8 mouse cellular contexts compared by ENCODE assay signal in the genomic region with DNA sequence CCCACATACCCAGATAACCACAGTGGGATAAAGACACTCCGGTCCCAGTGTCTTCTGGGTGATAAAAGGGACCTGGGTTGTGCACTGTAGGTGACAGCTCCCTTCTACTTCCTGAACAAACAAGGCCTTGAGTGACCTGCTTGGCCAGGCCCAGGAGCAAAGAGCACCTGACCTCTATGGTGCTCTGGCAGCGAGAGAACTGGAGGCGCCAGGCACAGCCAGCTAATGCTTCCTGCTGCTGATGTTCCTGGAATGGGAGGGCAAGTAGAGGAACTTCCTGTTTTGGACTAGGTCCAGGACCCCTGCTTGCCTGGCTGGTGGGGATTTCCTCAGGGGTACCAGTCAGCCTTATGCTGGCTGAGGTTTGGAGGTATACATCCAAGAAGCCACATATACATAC. TPM values are rescaled to one million over a fixed set of nuclear protein-coding genes. Genes with fewer than 3 reads are reported as not detected.
DNase-seq lines count a peak whose midpoint lies in the region; ATAC-seq lines count a peak whose summit lies in the region.

No protein-coding gene starts in this region.

- no peak for ATAC-seq in forebrain, embryonic 15.5 days (replicated peaks)
- ATAC-seq in forebrain, embryonic 11.5 days (replicated peaks; ENCODE audit: low FRiP score) = no peak
- no peak for ATAC-seq in kidney, embryonic 15.5 days (replicated peaks; ENCODE audit: low FRiP score)

- no peak for DNase-seq in forebrain, embryonic 11.5 days (ENCODE audit: low spot score)
- DNase-seq in heart, embryonic 10.5 days (ENCODE audit: low spot score) = no peak
- DNase-seq in lung, postnatal 10 days = peak; percentile 62
- no peak for DNase-seq in spleen, postnatal 10 days (ENCODE audit: low spot score in 2 of 2)
- DNase-seq in left cerebral cortex, postnatal 14 days (ENCODE audit: low spot score in 2 of 2) = no peak
- no peak for DNase-seq in thymus, postnatal 36 days

- no peaks in the 10 kb centered on the region for H3K9me3 ChIP-seq in forebrain, embryonic 15.5 days
- no peaks in the 10 kb centered on the region for H3K9me3 ChIP-seq in forebrain, embryonic 11.5 days (ENCODE audit: control insufficient read depth, low read length)
- no peaks in the 10 kb centered on the region for H3K9me3 ChIP-seq in heart, embryonic 10.5 days
- no peaks in the 10 kb centered on the region for H3K9me3 ChIP-seq in kidney, embryonic 15.5 days (replicated peaks)

- no peaks in the 10 kb centered on the region for H3K27me3 ChIP-seq in forebrain, embryonic 15.5 days
- no peaks in the 10 kb centered on the region for H3K27me3 ChIP-seq in forebrain, embryonic 11.5 days (ENCODE audit: control insufficient read depth, insufficient read depth, low read length)
- H3K27me3 ChIP-seq in heart, embryonic 10.5 days (ENCODE audit: insufficient read depth, poor library complexity, severe bottlenecking) = no peaks in the 10 kb centered on the region
- H3K27me3 ChIP-seq in kidney, embryonic 15.5 days = no peaks in the 10 kb centered on the region

- intact Hi-C loops in left cerebral cortex, postnatal 14 days (cut with DNase I) = no loop called here

- H3K4me2 ChIP-seq in forebrain, embryonic 15.5 days (replicated peaks) = no peak overlapping the region
- H3K4me2 ChIP-seq in forebrain, embryonic 11.5 days (ENCODE audit: low read depth, low read length, severe bottlenecking) = no peak overlapping the region
- peak overlapping the region; percentile 33 for H3K4me2 ChIP-seq in kidney, embryonic 15.5 days

- no peak overlapping the region for H3K4me3 ChIP-seq in forebrain, embryonic 15.5 days
- no peak overlapping the region for H3K4me3 ChIP-seq in forebrain, embryonic 11.5 days (ENCODE audit: low read depth, low read length)
- peak overlapping the region; percentile 46; the same call in 1 of the 2 replicates for H3K4me3 ChIP-seq in heart, embryonic 10.5 days
- peak overlapping the region; percentile 15; the same call in 1 of the 2 replicates for H3K4me3 ChIP-seq in kidney, embryonic 15.5 days (replicated peaks)

- peaks cover 57% of the 10 kb centered on the region for H3K4me1 ChIP-seq in forebrain, embryonic 15.5 days
- peaks cover 39% of the 10 kb centered on the region for H3K4me1 ChIP-seq in forebrain, embryonic 11.5 days (replicated peaks; ENCODE audit: control insufficient read depth, insufficient read depth, low read length)
- H3K4me1 ChIP-seq in heart, embryonic 10.5 days = peaks cover 72% of the 10 kb centered on the region
- H3K4me1 ChIP-seq in kidney, embryonic 15.5 days = peaks cover 70% of the 10 kb centered on the region

- H3K27ac ChIP-seq in forebrain, embryonic 15.5 days (replicated peaks) = peak overlapping the region; percentile 65
- H3K27ac ChIP-seq in forebrain, embryonic 11.5 days (ENCODE audit: low read depth, low read length) = no peak overlapping the region
- H3K27ac ChIP-seq in heart, embryonic 10.5 days = peak overlapping the region; percentile 88
- peak overlapping the region; percentile 92 for H3K27ac ChIP-seq in kidney, embryonic 15.5 days

- peaks cover 31% of the 10 kb centered on the region for H3K36me3 ChIP-seq in forebrain, embryonic 15.5 days
- peaks cover 13% of the 10 kb centered on the region for H3K36me3 ChIP-seq in forebrain, embryonic 11.5 days (ENCODE audit: control insufficient read depth, insufficient read depth, low read length)
- H3K36me3 ChIP-seq in heart, embryonic 10.5 days = peaks cover 41% of the 10 kb centered on the region
- H3K36me3 ChIP-seq in kidney, embryonic 15.5 days = peaks cover 34% of the 10 kb centered on the region

- H3K9ac ChIP-seq in forebrain, embryonic 15.5 days (replicated peaks) = no peak overlapping the region
- no peak overlapping the region for H3K9ac ChIP-seq in forebrain, embryonic 11.5 days (ENCODE audit: low read length)
- H3K9ac ChIP-seq in kidney, embryonic 15.5 days = 0 out of 2 replicates have a peak overlapping the region, but pooled peaks have one; percentile 19

- WGBS in forebrain, embryonic 15.5 days = 67% methylated on average over 3 of the region's 3 CpGs
- WGBS in forebrain, embryonic 11.5 days = 77% methylated on average over 3 of the region's 3 CpGs
- 38% methylated on average over 3 of the region's 3 CpGs for WGBS in heart, embryonic 10.5 days
- 45% methylated on average over 3 of the region's 3 CpGs for WGBS in kidney, embryonic 15.5 days

RNA-seq across cellular contexts. Expression of gene Plxnb2, which starts 10.5 kb away (rescaled TPM):
- 113 and 118 TPM in 2 replicates for polyA plus RNA-seq in forebrain, embryonic 15.5 days (2015; fragmentation: Nextera tagmentation; extraction: Ambion mirVana)
- 162 and 176 TPM in 2 replicates for polyA plus RNA-seq in forebrain, embryonic 11.5 days (2014; fragmentation: Nextera tagmentation; extraction: Ambion mirVana)
- polyA plus RNA-seq in heart, embryonic 10.5 days (2016; fragmentation: Nextera tagmentation; extraction: Ambion mirVana) = 106 and 117 TPM in 2 replicates
- 138 and 160 TPM in 2 replicates for polyA plus RNA-seq in kidney, embryonic 15.5 days (2015; fragmentation: Nextera tagmentation; extraction: Ambion mirVana)
- 10 to 100 TPM; 50.7 to 52.0 TPM for total RNA-seq in left cerebral cortex, postnatal 14 days (2021)

RNA-seq across cellular contexts. Expression of gene Mapk11, which starts 20.7 kb away (rescaled TPM):
- polyA plus RNA-seq in forebrain, embryonic 15.5 days (2015; fragmentation: Nextera tagmentation; extraction: Ambion mirVana) = 42.8 and 42.9 TPM in 2 replicates
- polyA plus RNA-seq in forebrain, embryonic 11.5 days (2014; fragmentation: Nextera tagmentation; extraction: Ambion mirVana) = 43.2 and 47.6 TPM in 2 replicates
- 4.2 and 4.8 TPM in 2 replicates for polyA plus RNA-seq in heart, embryonic 10.5 days (2016; fragmentation: Nextera tagmentation; extraction: Ambion mirVana)
- polyA plus RNA-seq in kidney, embryonic 15.5 days (2015; fragmentation: Nextera tagmentation; extraction: Ambion mirVana) = 15.4 and 16.5 TPM in 2 replicates
- total RNA-seq in left cerebral cortex, postnatal 14 days (2021) = 10 to 100 TPM; 35.2 to 39.7 TPM

RNA-seq across cellular contexts. Expression of gene Dennd6b, which starts 26.2 kb away (rescaled TPM):
- 58.5 and 62.2 TPM in 2 replicates for polyA plus RNA-seq in forebrain, embryonic 15.5 days (2015; fragmentation: Nextera tagmentation; extraction: Ambion mirVana)
- 26.7 and 27.5 TPM in 2 replicates for polyA plus RNA-seq in forebrain, embryonic 11.5 days (2014; fragmentation: Nextera tagmentation; extraction: Ambion mirVana)
- 23.1 and 23.5 TPM in 2 replicates for polyA plus RNA-seq in heart, embryonic 10.5 days (2016; fragmentation: Nextera tagmentation; extraction: Ambion mirVana)
- 17.0 and 19.2 TPM in 2 replicates for polyA plus RNA-seq in kidney, embryonic 15.5 days (2015; fragmentation: Nextera tagmentation; extraction: Ambion mirVana)
- 10 to 100 TPM; 41.3 to 42.7 TPM for total RNA-seq in left cerebral cortex, postnatal 14 days (2021)

RNA-seq across cellular contexts. Expression of gene Mapk12, which starts 29.6 kb away (rescaled TPM):
- polyA plus RNA-seq in forebrain, embryonic 15.5 days (2015; fragmentation: Nextera tagmentation; extraction: Ambion mirVana) = 5.5 and 5.8 TPM in 2 replicates
- polyA plus RNA-seq in forebrain, embryonic 11.5 days (2014; fragmentation: Nextera tagmentation; extraction: Ambion mirVana) = 26.9 and 29.8 TPM in 2 replicates
- polyA plus RNA-seq in heart, embryonic 10.5 days (2016; fragmentation: Nextera tagmentation; extraction: Ambion mirVana) = 25.4 and 26.4 TPM in 2 replicates
- polyA plus RNA-seq in kidney, embryonic 15.5 days (2015; fragmentation: Nextera tagmentation; extraction: Ambion mirVana) = 14.8 and 16.7 TPM in 2 replicates
- 1 to 10 TPM; 6.7 to 8.2 TPM for total RNA-seq in left cerebral cortex, postnatal 14 days (2021)

RNA-seq across cellular contexts. Expression of gene Ppp6r2, which starts 41.3 kb away (rescaled TPM):
- polyA plus RNA-seq in forebrain, embryonic 15.5 days (2015; fragmentation: Nextera tagmentation; extraction: Ambion mirVana) = 79.8 and 83.6 TPM in 2 replicates
- 45.1 and 49.2 TPM in 2 replicates for polyA plus RNA-seq in forebrain, embryonic 11.5 days (2014; fragmentation: Nextera tagmentation; extraction: Ambion mirVana)
- polyA plus RNA-seq in heart, embryonic 10.5 days (2016; fragmentation: Nextera tagmentation; extraction: Ambion mirVana) = 12.4 and 23.5 TPM in 2 replicates
- 22.7 and 26.9 TPM in 2 replicates for polyA plus RNA-seq in kidney, embryonic 15.5 days (2015; fragmentation: Nextera tagmentation; extraction: Ambion mirVana)
- total RNA-seq in left cerebral cortex, postnatal 14 days (2021) = 100 to 1,000 TPM; 154 to 159 TPM

Comparison
In these comparisons a context has a peak if more than half of its experiments do, and no peak if none do; other contexts are left out.
1. H3K4me3 ChIP-seq: peak in heart, embryonic 10.5 days (single experiment) and kidney, embryonic 15.5 days (single experiment); none in forebrain, embryonic 15.5 days (single experiment) and forebrain, embryonic 11.5 days (single experiment).